Mouse (Mus musculus) embryonic facial prominence, embryonic 11.5 days (tissue): ENCODE results near the gene Tex9. TPM values are rescaled to one million over a fixed set of nuclear protein-coding genes. Genes with fewer than 3 reads are reported as not detected.

Experiments
- ATAC-seq: fragments of 200-750 bp; cut with Nextera tagmentation; replicated peaks from 2 replicates; pipeline ENCODE4 v1.8.0; 2017; ENCODE audit warnings: low read depth; ENCODE audit not compliant: insufficient number of reproducible peaks, low FRiP score, low TSS enrichment
- DNase-seq: peaks from one replicate; pipeline ENCODE4 v3.0.0-alpha.2; 2015; ENCODE audit warnings: low spot score
- H3K27ac ChIP-seq: fragments of 300-500 bp; sonication (generic); replicated peaks from 2 replicates; pipeline ENCODE4 v1.5.1; 2014; ENCODE audit warnings: mild to moderate bottlenecking, low read depth, low read length, control low read depth
- H3K27me3 ChIP-seq: fragments of 300-500 bp; sonication (generic); 2 replicates; pipeline ENCODE4 v1.6.1; 2014; ENCODE audit warnings: mild to moderate bottlenecking, low read length, moderate library complexity, mixed read lengths; ENCODE audit not compliant: control insufficient read depth, insufficient read depth
- H3K36me3 ChIP-seq: fragments of 300-500 bp; sonication (generic); replicated peaks from 2 replicates; pipeline ENCODE4 v1.6.1; 2014; ENCODE audit warnings: low read depth, mild to moderate bottlenecking, low read length, moderate library complexity, mixed read lengths; ENCODE audit not compliant: control insufficient read depth, insufficient read depth
- H3K4me1 ChIP-seq: fragments of 300-500 bp; sonication (generic); 2 replicates; pipeline ENCODE4 v1.6.1; 2014; ENCODE audit warnings: low read length, mixed read lengths; ENCODE audit not compliant: control insufficient read depth, insufficient read depth
- H3K4me2 ChIP-seq: fragments of 300-500 bp; sonication (generic); 2 replicates; pipeline ENCODE4 v1.6.1; 2014; ENCODE audit warnings: low read depth, mild to moderate bottlenecking, control low read depth, low read length, moderate library complexity
- H3K4me3 ChIP-seq: fragments of 300-500 bp; sonication (generic); 2 replicates; pipeline ENCODE4 v1.5.1; 2014; ENCODE audit warnings: low read depth, low read length, control low read depth
- H3K9ac ChIP-seq: fragments of 300-500 bp; sonication (generic); replicated peaks from 2 replicates; pipeline ENCODE4 v1.6.1; 2014; ENCODE audit warnings: mild to moderate bottlenecking, control low read depth, low read length
- H3K9me3 ChIP-seq: fragments of 300-500 bp; sonication (generic); replicated peaks from 2 replicates; pipeline ENCODE4 v1.6.1; 2016; ENCODE audit warnings: mild to moderate bottlenecking, low read length, inconsistent platforms, mixed read lengths; ENCODE audit not compliant: control insufficient read depth
- WGBS: fragments of 180-500 bp; shearing (Covaris S2); extraction: QIAGEN DNeasy Blood & Tissue Kit; methylation state at CpG from one replicate; pipeline ENCODE4 v1.1.7; 2014; 5-methylcytosine and 5-hydroxymethylcytosine counted together
- polyA plus RNA-seq: library from polyadenylated mRNA; unstranded; fragments of >200 nt; fragmentation: Nextera tagmentation; extraction: Ambion mirVana; gene quantifications from 2 replicates; pipeline ENCODE4 v1.2.1, GENCODE M21; 2014

The Tex9 gene
- polyA plus RNA-seq, 1 experiment from 2014 or later: 64.5 TPM

GRCm38 (mm10) chr9:72427861-72428260 lies 64.2 kb downstream of the Tex9 start:
- Histone ChIP-seq H3K27me3 (no peaks in the 10 kb centered on the region), H3K4me1 (no peaks in the 10 kb centered on the region), H3K4me2 (no peak overlapping the region), H3K27ac (no peak overlapping the region), H3K4me3 (no peak overlapping the region), H3K9ac (no peak overlapping the region), H3K36me3 (no peaks in the 10 kb centered on the region), H3K9me3 (no peaks in the 10 kb centered on the region)
- ATAC-seq (no peak), DNase-seq (no peak)
- WGBS: 75% methylated on average over 4 of the region's 4 CpGs

DNA sequence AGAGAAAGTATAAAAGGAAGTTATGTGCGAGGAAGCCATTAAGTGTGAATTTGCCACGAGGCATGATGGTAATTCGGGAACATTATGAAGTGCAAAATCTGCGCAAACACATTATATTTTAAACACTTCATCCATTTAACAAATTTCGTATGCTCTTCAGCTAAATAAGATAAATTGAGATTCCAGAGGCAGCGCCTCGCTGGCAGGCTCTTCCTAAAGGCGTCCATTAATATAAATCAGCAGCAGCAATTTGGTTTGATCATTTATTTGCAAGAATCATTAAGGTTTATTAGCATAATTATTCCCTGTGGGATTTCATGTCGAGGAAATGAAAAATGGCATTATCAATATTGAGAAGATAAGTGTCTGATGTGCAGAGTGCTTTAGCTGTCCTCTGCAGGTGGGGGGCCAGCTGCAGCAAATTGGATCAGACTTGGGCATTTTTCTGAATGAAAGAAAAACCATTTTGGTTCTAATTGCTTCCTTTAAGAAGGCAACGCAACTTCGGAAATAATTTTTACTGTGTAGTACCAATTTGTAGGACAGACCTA lies 66.6 kb downstream of the Tex9 start:
- WGBS: 74% methylated on average over 11 of the region's 11 CpGs
- ATAC-seq: no peak
- Histone ChIP-seq H3K9ac (no peak overlapping the region), H3K4me1 (peaks cover 5% of the 10 kb centered on the region; the same call in 1 of the 2 replicates), H3K36me3 (no peaks in the 10 kb centered on the region), H3K4me2 (no peak overlapping the region), H3K9me3 (no peaks in the 10 kb centered on the region), H3K4me3 (no peak overlapping the region), H3K27ac (no peak overlapping the region), H3K27me3 (no peaks in the 10 kb centered on the region)
- no peak for DNase-seq

- H3K4me2 ChIP-seq: no peak overlapping the region
- WGBS: 91% methylated on average over 2 of the region's 2 CpGs
- H3K9ac ChIP-seq: no peak overlapping the region
- no peak overlapping the region for H3K27ac ChIP-seq
- H3K36me3 ChIP-seq: no peaks in the 10 kb centered on the region
- H3K27me3 ChIP-seq: no peaks in the 10 kb centered on the region
- DNase-seq: no peak
- no peak overlapping the region for H3K4me3 ChIP-seq
- ATAC-seq: no peak
- peaks cover 5% of the 10 kb centered on the region; the same call in 1 of the 2 replicates for H3K4me1 ChIP-seq
- no peaks in the 10 kb centered on the region for H3K9me3 ChIP-seq
Measured at GRCm38 (mm10) chr9:72422753-72423152, 69.3 kb downstream of the Tex9 start.

DNA sequence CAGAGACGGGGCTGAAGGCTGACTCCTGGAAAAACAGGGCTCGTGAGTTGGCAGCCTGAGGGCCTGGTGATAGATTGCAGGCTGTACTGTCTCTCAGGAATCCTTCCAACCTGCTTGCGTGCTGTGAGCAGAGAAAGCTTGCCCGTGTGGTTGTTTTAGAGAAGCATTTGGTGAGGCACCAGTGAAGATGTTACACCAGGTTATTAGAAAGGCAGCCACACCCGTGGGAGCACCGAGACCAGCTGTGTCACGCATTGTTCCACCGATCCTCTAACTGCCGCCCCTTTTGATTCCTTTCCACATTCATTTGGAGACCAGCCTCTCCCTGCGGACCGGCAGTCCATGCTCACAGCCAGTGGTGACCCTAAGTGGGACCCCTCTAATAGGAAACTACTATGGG lies 69.7 kb downstream of the Tex9 start:
- no peaks in the 10 kb centered on the region for H3K27me3 ChIP-seq
- no peak for ATAC-seq
- 77% methylated on average over 11 of the region's 11 CpGs for WGBS

GRCm38 (mm10) chr9:72420490-72420889 lies 71.5 kb downstream of the Tex9 start:
- Histone ChIP-seq H3K36me3 (no peaks in the 10 kb centered on the region), H3K27ac (no peak overlapping the region), H3K4me3 (no peak overlapping the region), H3K9me3 (no peaks in the 10 kb centered on the region), H3K9ac (no peak overlapping the region), H3K27me3 (no peaks in the 10 kb centered on the region), H3K4me1 (peaks cover 5% of the 10 kb centered on the region; the same call in 1 of the 2 replicates), H3K4me2 (no peak overlapping the region)
- ATAC-seq (no peak), DNase-seq (no peak)
- WGBS: 76% methylated on average over 3 of the region's 3 CpGs

More for the DNA sequence above, 69.7 kb downstream of the Tex9 start:
- 0 out of 2 replicates have a peak overlapping the region, but pooled peaks have one; percentile 16 for H3K27ac ChIP-seq
- H3K9me3 ChIP-seq: no peaks in the 10 kb centered on the region
- no peak overlapping the region for H3K4me3 ChIP-seq
- H3K9ac ChIP-seq: no peak overlapping the region
- H3K4me1 ChIP-seq: peaks cover 5% of the 10 kb centered on the region; the same call in 1 of the 2 replicates
- no peak for DNase-seq
- no peaks in the 10 kb centered on the region for H3K36me3 ChIP-seq
- H3K4me2 ChIP-seq: no peak overlapping the region

GRCm38 (mm10) chr9:72418443-72418842 lies 73.6 kb downstream of the Tex9 start:
- Histone ChIP-seq H3K9ac (no peak overlapping the region), H3K9me3 (no peaks in the 10 kb centered on the region), H3K36me3 (no peaks in the 10 kb centered on the region), H3K4me2 (no peak overlapping the region), H3K27ac (no peak overlapping the region), H3K27me3 (no peaks in the 10 kb centered on the region), H3K4me1 (peaks cover 5% of the 10 kb centered on the region; the same call in 1 of the 2 replicates), H3K4me3 (no peak overlapping the region)
- DNase-seq: no peak
- no peak for ATAC-seq
- 87% methylated on average over 3 of the region's 3 CpGs for WGBS

GRCm38 (mm10) chr9:72411746-72412145 lies 80.3 kb downstream of the Tex9 start:
- no peak for ATAC-seq
- H3K4me3 ChIP-seq: no peak overlapping the region
- H3K4me1 ChIP-seq: no peaks in the 10 kb centered on the region
- no peak overlapping the region for H3K4me2 ChIP-seq
- H3K36me3 ChIP-seq: no peaks in the 10 kb centered on the region
- DNase-seq: peak; percentile 28
- no peaks in the 10 kb centered on the region for H3K9me3 ChIP-seq
- WGBS: 98% methylated on average over 2 of the region's 2 CpGs
- H3K27ac ChIP-seq: no peak overlapping the region
- no peak overlapping the region for H3K9ac ChIP-seq
- H3K27me3 ChIP-seq: no peaks in the 10 kb centered on the region

DNA sequence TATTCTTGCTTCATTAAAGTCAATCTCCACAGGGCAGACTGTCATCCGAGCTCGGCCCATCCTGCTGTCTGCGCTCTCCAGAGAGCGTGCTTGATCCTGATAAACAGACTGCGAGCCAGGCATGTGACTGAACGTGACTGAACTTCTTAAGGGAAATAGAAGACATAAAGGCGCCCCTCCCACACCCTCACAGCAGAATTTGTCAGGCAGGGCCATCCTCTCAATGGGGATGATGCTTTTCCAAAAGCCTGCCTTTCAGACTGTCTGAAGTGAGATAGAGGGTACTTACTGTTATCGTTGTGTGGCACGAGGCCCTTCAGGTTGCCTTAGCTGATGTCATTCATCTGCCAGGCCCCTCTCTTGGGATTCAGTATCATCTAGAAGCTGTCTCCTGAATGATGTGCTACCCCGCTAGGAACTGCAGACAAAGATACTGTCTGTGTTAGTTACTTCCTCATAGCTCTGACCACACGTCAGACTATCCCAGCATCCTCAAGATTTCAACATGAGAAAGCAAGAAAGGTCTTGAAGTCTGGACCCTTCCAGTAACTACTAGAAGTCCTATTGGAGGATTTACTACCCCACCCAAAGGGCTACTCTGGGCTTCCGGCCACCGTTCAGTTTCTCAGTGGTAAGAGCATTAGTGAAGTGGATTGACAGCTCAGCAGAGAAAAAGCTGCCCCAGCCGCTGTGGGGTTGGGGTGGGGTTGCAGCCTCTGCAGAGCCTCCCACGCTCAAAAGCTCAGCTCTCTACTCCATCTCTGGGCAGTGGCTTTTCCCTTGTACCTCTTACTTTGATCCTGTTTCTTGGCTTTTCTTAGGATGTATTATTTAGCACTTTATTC lies 82.4 kb downstream of the Tex9 start:
- no peaks in the 10 kb centered on the region for H3K9me3 ChIP-seq
- no peak overlapping the region for H3K4me3 ChIP-seq
- H3K4me1 ChIP-seq: no peaks in the 10 kb centered on the region
- H3K36me3 ChIP-seq: no peaks in the 10 kb centered on the region
- no peak overlapping the region for H3K4me2 ChIP-seq
- ATAC-seq: no peak
- WGBS: 45% methylated on average over 15 of the region's 15 CpGs
- no peak overlapping the region for H3K27ac ChIP-seq
- DNase-seq: no peak
- no peaks in the 10 kb centered on the region for H3K27me3 ChIP-seq
- H3K9ac ChIP-seq: no peak overlapping the region
